Mouse (Mus musculus) kidney, embryonic 14.5 days (tissue): ENCODE measurements around the gene Piwil4. TPM values are rescaled to one million over a fixed set of nuclear protein-coding genes. Genes with fewer than 3 reads are reported as not detected.

Experiments used
- ATAC-seq: fragments of 200-750 bp; cut with Nextera tagmentation; 2 replicates; pipeline ENCODE4 v1.8.0; 2017; ENCODE audit warnings: moderate number of reproducible peaks, mild to moderate bottlenecking, moderate TSS enrichment, moderate library complexity; ENCODE audit not compliant: low FRiP score, low TSS enrichment
- H3K27ac ChIP-seq: fragments of 300-500 bp; sonication (generic); 2 replicates; pipeline ENCODE4 v1.5.1; 2014; ENCODE audit warnings: low read depth, mild to moderate bottlenecking, low read length, moderate library complexity, mixed read lengths
- H3K27me3 ChIP-seq: fragments of 300-500 bp; sonication (generic); 2 replicates; pipeline ENCODE4 v1.6.1; 2014; ENCODE audit warnings: mild to moderate bottlenecking, low read length; ENCODE audit not compliant: control insufficient read depth, insufficient read depth
- H3K36me3 ChIP-seq: fragments of 300-500 bp; sonication (generic); 2 replicates; pipeline ENCODE4 v1.6.1; 2014; ENCODE audit warnings: low read length, mixed read lengths; ENCODE audit not compliant: control insufficient read depth, insufficient read depth
- H3K4me1 ChIP-seq: fragments of 300-500 bp; sonication (generic); 2 replicates; pipeline ENCODE4 v1.6.1; 2014; ENCODE audit warnings: low read length, mixed read lengths; ENCODE audit not compliant: control insufficient read depth, insufficient read depth
- H3K4me2 ChIP-seq: fragments of 300-500 bp; sonication (generic); replicated peaks from 2 replicates; pipeline ENCODE4 v1.6.1; 2014; ENCODE audit warnings: low read depth, mild to moderate bottlenecking, low read length
- H3K4me3 ChIP-seq: fragments of 300-500 bp; sonication (generic); 2 replicates; pipeline ENCODE4 v1.5.1; 2014; ENCODE audit warnings: mild to moderate bottlenecking, low read length
- H3K9ac ChIP-seq: fragments of 300-500 bp; sonication (generic); 2 replicates; pipeline ENCODE4 v1.6.1; 2014; ENCODE audit warnings: low read depth, mild to moderate bottlenecking, low read length, moderate library complexity
- H3K9me3 ChIP-seq: fragments of 300-500 bp; sonication (generic); 2 replicates; pipeline ENCODE4 v1.6.1; 2016; ENCODE audit warnings: low read length; ENCODE audit not compliant: control insufficient read depth
- WGBS: fragments of 180-500 bp; shearing (Covaris S2); extraction: QIAGEN DNeasy Blood & Tissue Kit; methylation state at CpG from one replicate; pipeline ENCODE4 v1.1.7; 2014; 5-methylcytosine and 5-hydroxymethylcytosine counted together
- polyA plus RNA-seq: library from polyadenylated mRNA; unstranded; fragments of >200 nt; fragmentation: Nextera tagmentation; extraction: Ambion mirVana; gene quantifications from 2 replicates; pipeline ENCODE4 v1.2.1, GENCODE M21; 2014

The Piwil4 gene
- polyA plus RNA-seq, 1 experiment from 2014 or later: not detected

DNA sequence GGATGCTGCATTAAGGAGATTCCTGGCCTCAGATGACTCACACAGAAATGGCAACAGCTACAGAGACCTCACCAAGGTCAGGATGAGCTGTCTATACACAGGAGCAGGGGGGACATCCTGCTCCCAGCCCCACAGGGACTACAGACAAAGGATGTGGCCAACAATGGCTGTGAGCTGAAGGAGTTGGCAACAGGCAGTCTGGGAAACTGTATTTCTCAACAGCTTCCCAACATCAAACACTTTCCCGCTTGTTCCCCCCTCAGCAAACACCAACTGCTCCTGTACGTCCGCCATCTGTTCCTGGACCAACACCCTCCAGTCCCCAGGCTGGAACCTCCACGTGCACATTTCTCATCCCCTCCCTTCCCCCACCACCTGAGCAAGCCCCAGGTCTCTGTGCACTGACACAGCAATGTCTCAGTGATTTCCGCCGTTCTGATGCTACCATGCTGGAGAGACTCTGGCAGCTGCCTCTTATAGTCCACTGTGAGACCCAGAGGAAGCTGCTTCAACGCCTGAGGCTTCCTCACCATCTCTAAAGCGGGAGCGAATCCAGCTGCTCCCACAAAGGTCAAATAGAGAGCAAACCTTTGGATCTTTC lies 9.5 kb downstream of the Piwil4 start:
- Histone ChIP-seq H3K36me3 (no peaks in the 10 kb centered on the region), H3K9ac (no peak overlapping the region), H3K4me2 (0 out of 2 replicates have a peak overlapping the region, but pooled peaks have one; percentile 8), H3K27ac (no peak overlapping the region), H3K4me3 (no peak overlapping the region), H3K27me3 (no peaks in the 10 kb centered on the region), H3K9me3 (no peaks in the 10 kb centered on the region), H3K4me1 (peaks cover 6% of the 10 kb centered on the region)
- 13% methylated on average over 9 of the region's 9 CpGs for WGBS
- ATAC-seq: peak; percentile 66; the same call in 1 of the 2 replicates

DNA sequence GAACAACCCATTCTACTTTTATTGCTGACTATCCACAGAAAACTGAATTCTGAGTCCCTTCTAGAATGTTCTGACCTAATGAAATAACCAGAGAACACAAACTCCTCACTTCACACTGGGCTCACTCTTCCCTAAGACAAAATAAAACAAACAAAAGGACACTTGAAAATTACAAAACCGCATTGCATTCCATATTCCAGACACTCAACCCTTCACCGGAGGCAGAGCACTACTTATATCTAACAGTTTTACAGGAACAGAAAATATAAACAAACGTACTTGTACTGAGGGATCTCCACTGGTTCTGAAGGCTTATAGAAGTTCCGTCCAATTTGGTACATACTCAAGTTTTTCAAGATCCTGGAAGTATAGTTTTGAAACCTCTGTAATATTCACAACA lies 12.2 kb downstream of the Piwil4 start:
- ATAC-seq: no peak
- Histone ChIP-seq H3K4me1 (peaks cover 6% of the 10 kb centered on the region), H3K9me3 (no peaks in the 10 kb centered on the region), H3K27me3 (no peaks in the 10 kb centered on the region), H3K4me3 (no peak overlapping the region), H3K36me3 (no peaks in the 10 kb centered on the region), H3K9ac (no peak overlapping the region), H3K4me2 (no peak overlapping the region), H3K27ac (no peak overlapping the region)
- 96% methylated on average over 4 of the region's 4 CpGs for WGBS

DNA sequence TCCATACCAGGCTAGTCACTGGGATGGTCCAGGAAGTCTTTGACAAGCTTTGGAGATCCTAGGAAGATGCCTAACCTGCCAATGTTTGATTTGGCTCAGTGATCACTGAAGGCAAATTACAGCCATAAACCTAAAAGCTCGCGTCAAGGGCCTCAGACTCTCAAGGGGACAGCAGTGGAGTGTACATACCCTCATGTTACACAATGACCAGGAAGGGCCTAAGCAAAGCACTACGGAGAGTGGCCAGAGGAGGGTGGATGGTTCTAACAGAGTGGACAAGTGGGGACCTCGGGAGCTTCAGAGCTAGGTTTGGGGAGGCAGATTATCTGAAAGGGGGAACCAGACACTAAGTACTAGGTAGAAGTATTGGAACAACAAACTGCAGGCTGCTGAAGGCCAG lies 13.9 kb downstream of the Piwil4 start:
- WGBS: 58% methylated on average over 4 of the region's 4 CpGs
- H3K4me3 ChIP-seq: no peak overlapping the region
- no peak for ATAC-seq

DNA sequence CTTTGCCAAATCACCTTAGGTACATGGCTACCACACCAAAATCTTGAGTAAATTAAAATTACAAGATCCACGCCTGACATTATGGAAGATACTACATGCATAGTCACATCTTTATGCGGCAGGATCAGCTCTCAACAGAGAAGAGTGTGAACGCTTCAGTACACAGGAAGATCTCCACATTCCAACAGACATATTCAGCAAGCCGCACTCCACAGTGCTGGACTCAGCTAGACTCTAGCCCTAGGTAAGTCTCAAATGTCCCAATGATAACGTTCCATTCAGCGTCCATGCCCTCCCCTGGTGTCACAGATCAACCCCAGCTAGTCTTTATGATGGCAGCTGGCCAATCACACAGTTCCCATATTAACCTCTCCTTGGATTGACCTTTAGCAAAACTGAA lies 14.5 kb downstream of the Piwil4 start:
- Histone ChIP-seq H3K4me3 (no peak overlapping the region), H3K9me3 (no peaks in the 10 kb centered on the region), H3K4me2 (no peak overlapping the region), H3K36me3 (no peaks in the 10 kb centered on the region), H3K27ac (no peak overlapping the region), H3K27me3 (no peaks in the 10 kb centered on the region), H3K9ac (no peak overlapping the region), H3K4me1 (peaks cover 4% of the 10 kb centered on the region)
- WGBS: 71% methylated on average over 6 of the region's 6 CpGs
- ATAC-seq: no peak

More for the DNA sequence above, 13.9 kb downstream of the Piwil4 start:
- Histone ChIP-seq H3K9me3 (no peaks in the 10 kb centered on the region), H3K27me3 (no peaks in the 10 kb centered on the region), H3K4me1 (peaks cover 6% of the 10 kb centered on the region), H3K36me3 (no peaks in the 10 kb centered on the region), H3K4me2 (no peak overlapping the region), H3K9ac (no peak overlapping the region), H3K27ac (no peak overlapping the region)

DNA sequence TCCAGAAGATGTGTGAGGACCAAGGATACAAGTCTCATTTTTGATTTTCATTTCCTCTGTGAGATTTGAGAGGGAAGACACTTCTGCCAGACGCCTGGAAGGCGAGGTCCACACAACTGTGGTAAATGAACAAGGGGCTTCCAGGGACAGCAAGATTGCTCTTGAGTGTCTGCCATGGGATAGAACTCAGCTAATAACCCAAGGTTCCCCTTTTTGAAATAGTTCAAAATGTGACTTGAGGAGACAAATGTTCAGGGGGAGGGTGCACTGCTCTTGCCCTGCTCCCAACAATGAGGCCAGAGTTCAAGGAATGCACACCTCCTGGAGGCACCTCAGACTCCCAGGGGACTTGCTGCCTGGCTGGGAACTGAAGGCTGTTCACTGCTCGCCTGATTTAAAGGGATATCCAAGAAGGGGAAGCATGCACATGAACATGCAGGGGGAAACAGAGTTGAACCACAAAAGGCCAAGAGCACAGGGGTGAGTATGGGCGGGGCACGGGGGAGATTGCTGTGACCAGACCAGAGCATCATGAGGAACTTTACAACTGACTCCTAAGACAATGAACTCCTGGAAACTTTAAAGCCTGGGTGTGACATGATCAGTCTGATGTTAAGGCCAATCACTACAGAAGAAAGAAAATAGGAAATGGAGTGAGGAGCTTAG lies 15.6 kb downstream of the Piwil4 start:
- Histone ChIP-seq H3K27ac (no peak overlapping the region), H3K36me3 (no peaks in the 10 kb centered on the region), H3K9ac (no peak overlapping the region), H3K27me3 (no peaks in the 10 kb centered on the region), H3K4me1 (no peaks in the 10 kb centered on the region), H3K9me3 (no peaks in the 10 kb centered on the region), H3K4me3 (no peak overlapping the region), H3K4me2 (no peak overlapping the region)
- ATAC-seq: no peak
- 57% methylated on average over 5 of the region's 5 CpGs for WGBS

DNA sequence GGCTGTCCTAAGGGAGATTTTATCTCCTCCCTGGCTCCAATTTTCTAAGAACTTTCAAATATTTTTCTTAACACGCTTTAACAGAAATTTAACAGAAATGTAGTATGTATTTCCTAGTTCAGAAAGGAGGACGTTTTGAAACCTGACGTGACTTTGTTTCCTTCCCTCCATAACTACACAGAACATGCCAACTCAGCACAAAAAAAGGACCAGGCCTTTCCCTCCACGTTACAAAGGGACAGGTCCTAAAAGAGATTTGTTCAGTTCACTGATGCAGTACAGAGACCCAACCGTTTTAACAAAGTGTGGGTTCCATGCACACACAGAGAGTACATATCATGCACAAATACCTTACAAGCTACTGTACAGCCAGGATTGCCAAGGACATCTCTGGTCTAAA lies 18.9 kb downstream of the Piwil4 start:
- WGBS: 76% methylated on average over 5 of the region's 5 CpGs
- Histone ChIP-seq H3K4me3 (no peak overlapping the region), H3K9ac (no peak overlapping the region), H3K27me3 (no peaks in the 10 kb centered on the region), H3K36me3 (no peaks in the 10 kb centered on the region), H3K4me1 (no peaks in the 10 kb centered on the region), H3K27ac (no peak overlapping the region), H3K9me3 (no peaks in the 10 kb centered on the region), H3K4me2 (no peak overlapping the region)
- ATAC-seq: no peak

DNA sequence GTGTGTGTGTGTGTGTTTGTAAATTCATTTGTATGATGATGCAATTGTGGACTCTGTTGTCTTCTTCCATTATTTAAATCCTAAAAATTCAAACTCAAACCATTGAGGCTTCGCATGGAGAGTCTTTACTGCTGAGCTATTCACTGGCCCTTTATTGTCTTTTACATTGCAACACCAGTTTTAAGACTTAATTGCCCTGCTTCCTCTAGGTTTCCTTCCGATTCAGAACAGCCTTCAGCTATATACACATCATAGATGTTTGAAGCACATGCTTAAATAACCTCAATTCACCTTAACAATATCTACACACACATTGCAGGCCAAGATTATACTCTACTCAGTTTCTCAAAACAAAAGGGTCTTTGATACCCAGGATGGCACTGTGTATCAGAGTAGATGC lies 20.1 kb downstream of the Piwil4 start:
- no peak for ATAC-seq
- Histone ChIP-seq H3K9ac (no peak overlapping the region), H3K9me3 (no peaks in the 10 kb centered on the region), H3K27ac (no peak overlapping the region), H3K27me3 (no peaks in the 10 kb centered on the region), H3K36me3 (no peaks in the 10 kb centered on the region), H3K4me1 (no peaks in the 10 kb centered on the region), H3K4me2 (no peak overlapping the region), H3K4me3 (no peak overlapping the region)
- WGBS: 34% methylated on average over 2 of the region's 2 CpGs

DNA sequence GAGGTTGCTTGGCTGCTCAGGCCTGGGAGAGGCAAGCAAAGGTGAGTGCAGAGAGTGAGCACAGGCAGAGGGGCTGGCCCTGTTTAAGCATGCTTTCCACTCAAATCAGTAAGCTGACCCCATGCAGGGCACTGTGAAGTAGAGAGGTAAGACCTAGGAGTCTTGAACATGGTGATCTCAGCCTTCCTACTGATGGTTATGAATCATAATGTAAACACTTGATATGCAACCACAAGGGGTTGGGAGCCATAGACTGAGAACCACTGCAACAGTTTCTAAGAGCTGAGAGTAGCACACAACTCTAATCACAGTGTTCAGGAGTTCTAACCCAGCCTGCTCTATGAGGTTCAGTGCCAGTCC lies 22.2 kb downstream of the Piwil4 start:
- Histone ChIP-seq H3K27me3 (no peaks in the 10 kb centered on the region), H3K4me3 (no peak overlapping the region), H3K36me3 (no peaks in the 10 kb centered on the region), H3K27ac (no peak overlapping the region), H3K9me3 (no peaks in the 10 kb centered on the region), H3K9ac (no peak overlapping the region), H3K4me2 (no peak overlapping the region), H3K4me1 (no peaks in the 10 kb centered on the region)
- ATAC-seq: no peak

DNA sequence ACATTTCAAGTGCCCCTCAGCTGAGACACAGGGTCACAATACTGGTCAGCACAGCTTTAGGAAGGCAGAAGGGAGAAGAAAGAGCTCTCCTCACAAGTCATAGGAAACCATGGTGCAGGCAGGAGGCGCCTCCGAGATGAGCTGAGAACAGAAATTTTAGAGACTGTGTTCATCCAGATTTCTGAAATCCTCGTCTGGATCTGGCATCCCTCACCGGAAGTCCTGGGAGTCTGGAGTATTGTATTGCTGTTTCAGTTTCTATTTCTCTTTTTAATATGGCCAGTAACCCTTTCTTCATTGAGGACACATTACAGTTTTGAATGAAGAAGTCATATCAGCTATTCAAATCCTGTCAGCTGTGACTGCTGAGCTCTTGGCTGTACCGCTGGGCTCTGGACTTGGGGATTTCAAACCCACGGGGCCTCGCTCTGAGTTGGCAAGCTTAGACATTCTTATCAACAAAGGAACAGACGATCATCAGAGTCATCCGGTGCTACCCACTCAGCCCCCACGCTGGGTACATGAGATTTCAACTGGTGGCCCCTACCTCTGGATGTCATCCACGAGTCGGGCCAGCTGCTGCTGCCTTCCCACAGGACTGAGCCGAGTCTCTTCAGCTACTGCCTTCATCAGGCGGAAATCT lies 22.7 kb downstream of the Piwil4 start:
- Histone ChIP-seq H3K27ac (no peak overlapping the region), H3K27me3 (no peaks in the 10 kb centered on the region), H3K9me3 (no peaks in the 10 kb centered on the region), H3K9ac (no peak overlapping the region), H3K4me2 (no peak overlapping the region), H3K4me3 (no peak overlapping the region), H3K4me1 (no peaks in the 10 kb centered on the region), H3K36me3 (no peaks in the 10 kb centered on the region)
- 55% methylated on average over 14 of the region's 14 CpGs for WGBS
- ATAC-seq: no peak
